Mouse (Mus musculus) heart, adult 2 months (tissue): ENCODE results near the gene Rps29. TPM values are rescaled to one million over a fixed set of nuclear protein-coding genes. Genes with fewer than 3 reads are reported as not detected.

Source experiments
- DNase-seq, 2 experiments: peaks; one replicate each; pipeline ENCODE4 v3.0.0; 2021
- H3K27ac ChIP-seq: fragments of 200-600 bp; 2 replicates; pipeline ENCODE4 v1.8.1; 2022
- H3K27me3 ChIP-seq: fragments of 200-500 bp; 2 replicates; pipeline ENCODE4 v1.6.1; 2012; ENCODE audit warnings: mild to moderate bottlenecking, low read length, inconsistent platforms, mixed read lengths; ENCODE audit not compliant: control insufficient read depth, insufficient read depth
- H3K36me3 ChIP-seq: fragments of 200-500 bp; 2 replicates; pipeline ENCODE4 v1.6.1; 2012; ENCODE audit warnings: low read length, inconsistent platforms; ENCODE audit not compliant: control insufficient read depth, insufficient read depth
- H3K4me1 ChIP-seq: fragments of 200-500 bp; 2 replicates; pipeline ENCODE4 v1.6.1; 2011; ENCODE audit warnings: low read length; ENCODE audit not compliant: control insufficient read depth, insufficient read depth
- H3K4me3 ChIP-seq: fragments of 200-600 bp; 2 replicates; pipeline ENCODE4 v1.8.1; 2022
- H3K79me2 ChIP-seq: fragments of 200-500 bp; replicated peaks from 2 replicates; pipeline ENCODE4 v1.6.1; 2012; ENCODE audit warnings: mild to moderate bottlenecking, inconsistent platforms, low read length, moderate library complexity, mixed read lengths; ENCODE audit not compliant: control insufficient read depth, insufficient read depth
- H3K9ac ChIP-seq: fragments of 200-500 bp; 2 replicates; pipeline ENCODE4 v1.6.1; 2012; ENCODE audit warnings: low read depth, mild to moderate bottlenecking, control low read depth, inconsistent platforms, low read length, mixed read lengths
- CTCF ChIP-seq: fragments of 200-600 bp; IDR thresholded peaks from 2 replicates; pipeline ENCODE4 v1.8.1; 2022; ENCODE audit warnings: antibody characterized with exemption, mild to moderate bottlenecking, moderate library complexity
- EP300 ChIP-seq: fragments of 200-500 bp; IDR thresholded peaks from 2 replicates; pipeline ENCODE4 v1.6.1; 2011; ENCODE audit warnings: low read depth, low read length, control low read depth; ENCODE audit not compliant: insufficient read depth
- POLR2A ChIP-seq: fragments of 200-500 bp; IDR thresholded peaks from 2 replicates; pipeline ENCODE4 v1.6.1; 2011; ENCODE audit warnings: mild to moderate bottlenecking, low read depth, low read length, control low read depth; ENCODE audit not compliant: insufficient read depth
- WGBS: fragments of 180-500 bp; shearing (Covaris S2); methylation state at CpG from one replicate; pipeline ENCODE4 v1.1.7; 2018; 5-methylcytosine and 5-hydroxymethylcytosine counted together
- intact Hi-C: fragments of 180-260 bp; cut with DNase I; formaldehyde crosslinking; loops from one replicate; pipeline ENCODE4 v1.15.1; 2025
- polyA plus RNA-seq: library from polyadenylated mRNA; depleted of rRNA; stranded (reverse); fragments of >200 nt; gene quantifications from 2 replicates; pipeline ENCODE4 v1.2.3, GENCODE M21; 2012
- total RNA-seq, 2 experiments: library from RNA; stranded (reverse); gene quantifications; 2 replicates each; pipeline ENCODE4 v1.2.3; 2021

Rps29 gene
- total and polyA plus RNA-seq, 3 experiments, result 1,207 to 1,535 (median 1,353) TPM

DNA sequence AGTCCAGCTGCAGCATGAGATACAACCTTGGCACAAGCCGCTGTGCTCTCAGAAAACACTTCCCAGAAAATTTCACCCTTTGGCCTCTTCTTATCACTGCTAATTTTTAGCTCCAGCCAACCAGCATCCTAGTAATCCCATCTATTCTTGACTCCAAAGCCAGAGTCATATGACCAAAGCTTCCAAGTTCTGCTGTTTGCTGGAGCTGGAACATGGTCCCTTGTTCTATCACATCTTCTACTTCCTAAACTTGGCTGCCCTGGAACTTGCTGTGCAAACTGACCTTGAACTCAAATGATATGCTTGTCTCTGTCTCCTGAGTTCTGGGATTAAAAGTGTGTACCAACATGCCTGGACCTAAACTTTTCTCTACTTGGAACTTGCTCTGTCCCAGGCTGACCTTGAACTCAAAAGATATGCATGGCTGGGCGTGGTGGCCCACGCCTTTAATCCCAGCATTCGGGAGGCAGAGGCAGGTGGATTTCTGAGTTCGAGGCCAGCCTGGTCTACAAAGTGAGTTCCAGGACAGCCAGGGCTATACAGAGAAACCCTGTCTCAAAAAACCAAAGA is 11.7 kb downstream of the Rps29 start:
- H3K79me2 ChIP-seq, result no peaks in the 10 kb centered on the region
- DNase-seq, result peak in 1 of 2 experiments; percentile 21

DNA sequence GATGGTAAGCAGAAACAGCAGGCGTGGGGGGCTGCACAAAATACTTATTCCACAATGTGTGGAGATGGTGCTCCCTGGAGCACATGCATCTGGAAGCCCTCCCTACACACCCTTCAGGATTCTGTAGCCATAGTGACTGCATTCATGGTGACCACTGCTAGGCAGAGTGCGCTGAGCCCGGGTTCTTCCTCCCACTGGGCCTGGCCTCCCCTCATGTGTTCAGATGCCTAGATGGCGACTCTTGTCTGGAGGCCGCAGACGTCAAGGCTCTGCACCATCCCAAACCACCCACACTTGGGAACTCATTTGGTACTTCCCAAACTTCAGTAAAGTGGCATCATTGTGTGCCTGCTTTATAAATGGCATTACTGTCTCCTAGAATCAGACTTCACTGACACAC is 15.5 kb downstream of the Rps29 start:
- H3K4me1 ChIP-seq, result no peaks in the 10 kb centered on the region
- no peak overlapping the region for H3K9ac ChIP-seq
- no peak overlapping the region for H3K4me3 ChIP-seq
- H3K79me2 ChIP-seq, result no peaks in the 10 kb centered on the region
- H3K36me3 ChIP-seq, result no peaks in the 10 kb centered on the region
- DNase-seq, result no peak
- TF ChIP-seq POLR2A (no peak), CTCF (no peak), EP300 (no peak)
- no peaks in the 10 kb centered on the region for H3K27me3 ChIP-seq
- WGBS, result 90% methylated on average over 6 of the region's 6 CpGs
- H3K27ac ChIP-seq, result no peak overlapping the region
- intact Hi-C loops, result no loop called here

More for the DNA sequence above, 11.7 kb downstream of the Rps29 start:
- Histone ChIP-seq H3K4me3 (no peak overlapping the region), H3K9ac (no peak overlapping the region), H3K27me3 (no peaks in the 10 kb centered on the region), H3K36me3 (no peaks in the 10 kb centered on the region), H3K4me1 (no peaks in the 10 kb centered on the region), H3K27ac (peak overlapping the region; percentile 43)
- 65% methylated on average over 5 of the region's 5 CpGs for WGBS
- TF ChIP-seq POLR2A, result no peak
- no peak for TF ChIP-seq CTCF
- TF ChIP-seq EP300, result no peak
- intact Hi-C loops, result no loop called here

GRCm38 (mm10) chr12:69139841-69140240 is 19.1 kb downstream of the Rps29 start:
- intact Hi-C loops, result no loop called here
- Histone ChIP-seq H3K27ac (no peak overlapping the region), H3K36me3 (no peaks in the 10 kb centered on the region), H3K4me3 (no peak overlapping the region), H3K4me1 (no peaks in the 10 kb centered on the region), H3K27me3 (no peaks in the 10 kb centered on the region), H3K79me2 (no peaks in the 10 kb centered on the region), H3K9ac (no peak overlapping the region)
- no peak for DNase-seq
- 79% methylated on average over 7 of the region's 7 CpGs for WGBS
- TF ChIP-seq EP300 (no peak), CTCF (no peak), POLR2A (no peak)

DNA sequence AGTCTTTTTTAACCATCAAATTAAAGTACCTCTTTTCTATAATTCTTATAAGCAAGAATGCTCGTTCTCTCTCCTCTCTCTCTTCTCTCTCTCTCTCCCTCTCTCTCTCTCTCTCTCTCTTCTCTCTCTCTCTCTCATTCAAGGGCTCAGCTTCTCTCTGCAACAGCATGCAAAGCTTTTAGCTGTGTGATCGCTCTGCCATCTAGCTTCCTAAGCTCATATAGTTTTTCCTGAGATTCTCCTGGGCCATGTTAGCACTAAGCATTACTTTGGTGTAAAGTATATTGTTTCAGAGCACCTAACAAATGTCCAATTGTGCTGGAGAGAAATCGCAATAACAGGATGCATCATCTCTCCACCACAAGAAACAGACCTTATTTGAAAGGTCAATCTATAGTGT is 19.8 kb downstream of the Rps29 start:
- H3K27ac ChIP-seq, result no peak overlapping the region
- no peak overlapping the region for H3K4me3 ChIP-seq
- no peak overlapping the region for H3K9ac ChIP-seq
- TF ChIP-seq CTCF, result no peak
- no peak for TF ChIP-seq EP300
- no peak for TF ChIP-seq POLR2A
- no peaks in the 10 kb centered on the region for H3K4me1 ChIP-seq
- DNase-seq, result no peak
- intact Hi-C loops, result no loop called here
- no peaks in the 10 kb centered on the region for H3K36me3 ChIP-seq
- no peaks in the 10 kb centered on the region for H3K79me2 ChIP-seq
- no peaks in the 10 kb centered on the region for H3K27me3 ChIP-seq
- 86% methylated on average over 3 of the region's 3 CpGs for WGBS

DNA sequence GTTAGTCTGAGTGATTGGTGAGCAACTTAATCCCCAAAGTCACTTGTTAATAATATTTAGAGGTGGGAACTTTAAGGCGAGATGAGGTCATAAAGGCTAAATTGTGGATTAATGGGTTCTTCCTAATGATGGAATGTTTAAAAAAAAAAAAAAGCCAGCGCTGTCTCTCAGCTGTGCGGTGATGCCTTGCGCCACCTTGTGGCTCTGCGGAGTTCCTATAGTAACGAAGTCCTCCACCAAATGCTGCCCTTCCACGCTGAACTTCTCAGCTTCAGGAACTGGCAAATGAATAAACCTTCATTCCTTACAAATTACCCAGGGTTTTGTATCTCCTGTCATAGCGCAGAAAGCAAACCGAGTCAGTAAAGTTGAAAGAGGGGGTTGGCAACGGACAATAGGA is 27.0 kb downstream of the Rps29 start:
- 10% methylated on average over 10 of the region's 10 CpGs for WGBS

DNA sequence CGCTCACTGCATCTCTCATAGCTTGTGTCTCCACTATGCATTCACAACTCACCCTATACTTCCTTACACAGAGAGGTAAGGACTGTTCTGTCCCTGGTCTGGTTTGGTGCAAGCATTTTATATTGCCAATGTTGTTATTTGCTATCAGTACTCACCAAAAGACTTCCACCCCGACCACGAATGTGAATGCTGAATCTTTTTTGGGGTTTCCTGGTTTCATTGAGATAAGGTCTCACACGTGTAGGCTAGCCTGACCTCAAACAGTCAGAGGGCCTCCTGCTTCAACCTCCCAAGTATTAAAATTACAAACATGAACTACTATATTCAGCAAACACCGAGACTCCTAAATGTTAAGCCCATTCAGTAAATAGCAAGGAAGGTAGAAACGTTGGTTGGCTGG is 27.7 kb downstream of the Rps29 start:
- no peak overlapping the region for H3K4me3 ChIP-seq
- WGBS, result 59% methylated on average over 6 of the region's 6 CpGs
- intact Hi-C loops, result no loop called here
- no peaks in the 10 kb centered on the region for H3K4me1 ChIP-seq
- H3K27me3 ChIP-seq, result no peaks in the 10 kb centered on the region
- no peaks in the 10 kb centered on the region for H3K36me3 ChIP-seq
- TF ChIP-seq EP300 (no peak), POLR2A (no peak), CTCF (no peak)
- no peaks in the 10 kb centered on the region for H3K79me2 ChIP-seq
- no peak overlapping the region for H3K27ac ChIP-seq
- no peak overlapping the region for H3K9ac ChIP-seq
- DNase-seq, result no peak

More for the DNA sequence above, 27.0 kb downstream of the Rps29 start:
- no peak overlapping the region for H3K9ac ChIP-seq
- DNase-seq, result peak; percentile 21 to 45
- no peaks in the 10 kb centered on the region for H3K4me1 ChIP-seq
- intact Hi-C loops, result no loop called here
- no peak overlapping the region for H3K27ac ChIP-seq
- TF ChIP-seq CTCF, result peak; percentile 82
- no peak for TF ChIP-seq EP300
- no peaks in the 10 kb centered on the region for H3K79me2 ChIP-seq
- no peaks in the 10 kb centered on the region for H3K27me3 ChIP-seq
- no peaks in the 10 kb centered on the region for H3K36me3 ChIP-seq
- no peak overlapping the region for H3K4me3 ChIP-seq
